Mouse (Mus musculus): Measurements from ENCODE around the gene Epb41l1. TPM values are rescaled to one million over a fixed set of nuclear protein-coding genes. Genes with fewer than 3 reads are reported as not detected.

The Epb41l1 gene
- polyA plus RNA-seq, 1 experiment from 2014 or later: 1.1 TPM

DNA sequence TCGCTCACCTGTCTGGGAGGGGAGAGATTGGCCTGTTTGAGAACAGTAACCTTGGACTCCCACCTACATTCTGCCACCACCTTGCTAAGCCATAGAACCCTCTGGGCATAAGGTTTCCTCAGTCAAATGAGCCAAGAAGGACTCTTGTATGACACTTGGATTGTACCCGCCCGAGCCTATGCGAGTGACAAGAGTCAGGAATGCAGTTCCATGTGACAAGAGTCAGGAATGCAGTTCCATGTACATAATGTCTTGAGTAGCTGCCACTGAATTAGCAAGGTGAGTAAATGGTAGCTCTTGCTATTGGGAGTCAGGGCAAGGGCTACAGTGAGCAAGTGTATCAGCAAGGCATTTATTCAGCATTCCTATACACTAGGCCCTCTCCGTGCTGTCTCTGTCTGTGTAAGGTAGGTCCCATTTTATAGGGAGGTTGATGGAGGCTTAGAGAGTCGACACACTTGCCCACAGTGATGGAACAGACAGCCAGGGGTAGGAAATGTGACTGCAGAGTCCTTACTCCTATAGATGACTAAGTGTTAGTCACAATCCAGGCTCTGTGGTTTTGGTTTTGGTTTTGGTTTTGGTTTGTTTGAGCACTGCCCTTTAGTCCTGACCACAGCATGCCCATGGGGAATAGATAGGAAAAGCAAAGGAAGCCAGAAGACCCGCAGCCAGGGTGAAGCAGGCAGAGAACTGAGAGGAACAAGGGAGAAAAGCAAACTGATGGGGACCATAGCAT is 118.3 kb downstream of the Epb41l1 start:
- no peaks in the 10 kb centered on the region for H3K36me3 ChIP-seq (replicated peaks)
- no peaks in the 10 kb centered on the region for H3K9me3 ChIP-seq
- no peak overlapping the region for H3K27ac ChIP-seq
- no peaks in the 10 kb centered on the region for H3K27me3 ChIP-seq (ENCODE audit: poor library complexity, severe bottlenecking)
- WGBS: 86% methylated on average over 7 of the region's 7 CpGs
- H3K4me1 ChIP-seq: no peaks in the 10 kb centered on the region
- DNase-seq (ENCODE audit: extremely low spot score, low spot score): no peak
- H3K4me3 ChIP-seq: no peak overlapping the region

DNA sequence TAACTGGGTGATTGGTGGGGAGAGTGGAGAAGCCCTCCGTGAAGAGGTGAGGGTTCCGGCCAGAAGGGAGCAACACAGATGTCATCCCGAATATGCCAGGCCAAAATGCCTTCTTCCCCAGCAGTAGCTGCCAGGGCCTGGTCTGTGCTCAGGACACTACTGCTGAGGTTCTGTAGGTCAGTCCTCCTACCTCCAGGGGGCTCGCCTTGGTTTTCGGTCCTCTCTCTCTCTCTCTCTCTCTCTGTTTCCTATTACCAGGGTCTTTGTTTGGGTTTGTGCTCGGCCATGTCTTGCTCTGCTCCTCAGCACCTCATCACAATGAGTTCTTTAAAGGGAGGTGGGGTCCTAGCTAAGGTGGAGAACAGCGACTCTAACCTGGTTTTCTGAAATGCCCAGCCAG is 120.3 kb downstream of the Epb41l1 start:
- no peak for DNase-seq (ENCODE audit: extremely low spot score, low spot score)
- WGBS: 88% methylated on average over 7 of the region's 7 CpGs
- H3K27ac ChIP-seq: no peak overlapping the region

DNA sequence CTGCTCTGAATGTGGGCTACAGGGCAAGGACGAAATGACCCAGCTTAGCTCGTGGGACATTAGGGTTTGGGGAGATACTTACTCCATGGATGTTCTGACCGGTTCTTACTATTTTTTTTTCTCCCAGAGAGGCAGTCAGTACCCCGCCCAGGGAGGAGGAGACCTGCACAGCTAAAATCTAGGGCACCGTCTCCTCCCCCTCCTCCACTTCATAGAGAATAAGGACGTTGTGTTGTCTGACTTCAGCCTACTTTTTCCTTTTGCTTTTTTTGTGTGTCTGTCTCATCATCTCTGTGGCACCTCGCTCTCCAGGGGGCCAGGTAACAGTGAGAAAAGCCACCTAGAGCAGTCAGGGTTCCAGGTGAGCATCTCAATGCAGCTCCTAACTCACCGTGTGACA is 121.7 kb downstream of the Epb41l1 start:
- Histone ChIP-seq H3K27me3 (ENCODE audit: poor library complexity, severe bottlenecking) (no peaks in the 10 kb centered on the region), H3K4me3 (no peak overlapping the region), H3K4me1 (peaks cover 5% of the 10 kb centered on the region), H3K36me3 (replicated peaks) (no peaks in the 10 kb centered on the region), H3K9me3 (no peaks in the 10 kb centered on the region), H3K27ac (no peak overlapping the region)
- no peak for DNase-seq (ENCODE audit: extremely low spot score, low spot score)
- 81% methylated on average over 8 of the region's 8 CpGs for WGBS

More for the DNA sequence above, 120.3 kb downstream of the Epb41l1 start:
- H3K36me3 ChIP-seq (replicated peaks): no peaks in the 10 kb centered on the region
- H3K27me3 ChIP-seq (ENCODE audit: poor library complexity, severe bottlenecking): no peaks in the 10 kb centered on the region
- H3K4me3 ChIP-seq: no peak overlapping the region
- no peaks in the 10 kb centered on the region for H3K9me3 ChIP-seq
- H3K4me1 ChIP-seq: no peaks in the 10 kb centered on the region

DNA sequence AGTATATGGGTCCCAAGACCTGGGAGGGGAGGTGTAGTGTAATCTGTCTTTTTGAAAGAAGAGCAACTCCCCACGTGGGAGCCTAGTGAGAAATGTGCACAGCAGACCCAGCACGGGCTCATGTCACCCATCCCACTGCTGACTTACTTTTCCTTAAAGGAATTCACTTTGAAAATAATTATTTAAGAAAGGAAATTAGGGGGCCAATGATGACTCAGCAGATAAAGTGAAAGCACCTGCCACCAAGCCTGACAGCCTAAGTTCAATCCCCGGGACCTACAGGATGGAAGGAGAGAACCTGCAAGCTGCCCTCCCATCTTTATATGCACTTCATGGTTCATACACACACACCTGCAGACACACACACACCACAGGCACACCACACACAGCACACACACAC is 123.1 kb downstream of the Epb41l1 start:
- DNase-seq (ENCODE audit: extremely low spot score, low spot score): no peak
- WGBS: 74% methylated on average over 3 of the region's 3 CpGs

DNA sequence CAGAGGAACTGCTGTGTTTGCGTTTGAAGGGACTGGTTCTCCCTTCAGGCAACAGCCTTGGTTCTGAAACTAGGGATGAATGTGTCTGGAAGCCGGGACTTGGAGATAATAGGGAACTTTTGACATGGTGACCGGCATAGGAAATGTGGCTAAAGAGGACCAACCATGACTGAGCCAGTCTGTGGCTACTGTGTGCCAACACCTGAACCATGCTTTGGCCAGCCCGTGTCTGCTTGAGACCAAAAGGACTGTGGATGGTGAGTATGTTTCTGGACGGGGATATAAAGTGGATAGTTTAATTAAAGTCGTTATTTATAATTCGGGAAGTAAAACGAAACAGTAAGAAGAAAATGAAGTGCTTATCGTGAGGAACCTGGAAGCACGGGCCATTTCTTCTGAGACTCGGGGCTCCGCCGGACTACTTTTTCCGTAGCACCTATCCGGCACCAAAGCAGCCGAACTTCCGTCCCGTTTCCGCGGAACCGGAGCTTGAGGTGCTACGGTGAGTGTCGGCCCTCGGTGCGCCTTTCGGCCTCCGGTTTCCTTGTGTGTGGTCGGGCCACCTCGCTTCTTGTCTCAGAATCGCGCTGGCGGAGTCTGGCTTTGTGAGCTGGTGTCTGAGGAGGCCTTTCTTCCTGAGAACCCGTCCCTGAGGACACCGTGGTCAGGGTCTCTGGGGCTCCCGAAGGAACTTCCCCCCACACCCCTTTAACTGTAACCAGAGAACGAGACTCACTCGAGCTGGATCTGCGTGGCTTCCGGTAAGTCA is 126.6 kb downstream of the Epb41l1 start, which contains the start of gene Aar2:
Gene Aar2, plus strand, starts transcription at position 462 of the 769 bp plus-strand sequence.
- WGBS: 6% methylated on average over 39 of the region's 39 CpGs
- H3K4me3 ChIP-seq: peak within 1 kb of the TSS; percentile 77
- H3K27me3 ChIP-seq (ENCODE audit: poor library complexity, severe bottlenecking): no peaks in the 10 kb centered on the region
- DNase-seq (ENCODE audit: extremely low spot score, low spot score): peak; percentile 73
- H3K27ac ChIP-seq: peak within 1 kb of the TSS; percentile 89
- peaks cover 22% of the 10 kb centered on the region for H3K4me1 ChIP-seq
- H3K9me3 ChIP-seq: no peaks in the 10 kb centered on the region
- peaks cover 22% of the 10 kb centered on the region for H3K36me3 ChIP-seq (replicated peaks)

More for the DNA sequence above, 123.1 kb downstream of the Epb41l1 start:
- Histone ChIP-seq H3K4me3 (no peak overlapping the region), H3K4me1 (peaks cover 16% of the 10 kb centered on the region), H3K9me3 (no peaks in the 10 kb centered on the region), H3K27ac (no peak overlapping the region), H3K27me3 (ENCODE audit: poor library complexity, severe bottlenecking) (no peaks in the 10 kb centered on the region), H3K36me3 (replicated peaks) (no peaks in the 10 kb centered on the region)

DNA sequence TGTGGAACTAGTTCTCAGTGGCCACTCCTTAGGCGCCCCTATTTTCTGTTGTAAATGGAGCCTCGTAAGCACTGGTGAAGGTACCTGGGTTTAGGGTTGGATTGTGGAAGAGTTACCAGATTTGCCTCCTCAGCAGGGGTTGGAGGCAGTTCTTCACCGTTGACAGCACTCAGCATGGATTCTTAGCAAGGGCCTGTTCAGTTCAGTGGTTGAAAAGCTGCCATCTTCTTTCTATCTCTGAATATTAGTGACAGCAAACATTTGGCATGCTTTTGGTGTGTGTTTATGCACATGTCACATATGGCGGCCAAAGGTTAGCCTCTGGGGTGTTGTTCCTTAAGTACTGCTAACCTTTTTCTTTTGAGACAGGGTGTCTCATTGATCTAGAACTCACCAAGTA is 131.7 kb downstream of the Epb41l1 start:
- Histone ChIP-seq H3K36me3 (replicated peaks) (peaks cover 69% of the 10 kb centered on the region), H3K9me3 (no peaks in the 10 kb centered on the region), H3K4me3 (no peak overlapping the region), H3K27ac (no peak overlapping the region), H3K4me1 (peaks cover 17% of the 10 kb centered on the region), H3K27me3 (ENCODE audit: poor library complexity, severe bottlenecking) (no peaks in the 10 kb centered on the region)
- 87% methylated on average over 4 of the region's 4 CpGs for WGBS
- DNase-seq (ENCODE audit: extremely low spot score, low spot score): no peak

DNA sequence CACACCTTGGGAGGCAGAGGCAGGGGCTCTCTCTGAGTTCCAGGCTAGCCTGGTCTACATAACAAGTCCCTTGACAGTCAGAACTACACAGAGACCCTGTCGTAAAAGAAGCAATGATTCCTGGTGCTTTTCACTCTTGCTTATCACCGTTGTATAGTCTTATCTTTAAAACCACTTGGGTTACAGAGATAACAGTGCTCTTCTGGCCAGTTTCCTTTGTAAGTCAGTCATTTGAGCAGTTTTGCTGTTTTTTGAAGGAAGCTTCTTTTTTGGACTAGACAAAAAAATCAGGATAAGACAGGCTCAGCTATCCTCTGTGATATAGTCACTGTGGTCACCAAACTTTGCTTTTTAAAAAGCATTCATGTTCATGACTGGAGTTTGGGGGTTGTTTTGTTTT is 141.1 kb downstream of the Epb41l1 start:
- H3K36me3 ChIP-seq (replicated peaks): peaks cover 79% of the 10 kb centered on the region
- 91% methylated on average over 2 of the region's 2 CpGs for WGBS
- no peaks in the 10 kb centered on the region for H3K4me1 ChIP-seq

DNA sequence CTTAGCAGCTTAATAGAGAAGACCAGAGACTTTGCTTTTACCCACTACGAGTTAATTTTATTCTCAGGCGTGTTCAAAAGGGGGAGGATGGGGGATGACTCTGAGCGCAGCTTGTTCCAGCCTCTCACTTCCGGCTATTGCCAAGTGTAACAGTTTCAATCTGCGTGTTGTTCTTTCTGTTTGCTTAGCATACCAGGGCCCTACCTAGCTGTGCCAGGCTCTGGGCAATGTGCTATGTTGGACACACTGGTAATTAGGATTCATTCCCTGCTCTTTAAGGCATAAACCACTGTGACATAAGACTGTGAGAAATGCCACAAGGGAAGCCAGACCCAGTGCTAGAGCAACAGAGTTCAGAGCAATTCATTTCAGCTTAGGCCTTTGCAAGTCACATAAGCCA is 142.8 kb downstream of the Epb41l1 start:
- Histone ChIP-seq H3K27ac (no peak overlapping the region), H3K9me3 (no peaks in the 10 kb centered on the region), H3K27me3 (ENCODE audit: poor library complexity, severe bottlenecking) (no peaks in the 10 kb centered on the region), H3K4me3 (no peak overlapping the region), H3K36me3 (replicated peaks) (peaks cover 79% of the 10 kb centered on the region), H3K4me1 (no peaks in the 10 kb centered on the region)
- DNase-seq (ENCODE audit: extremely low spot score, low spot score): no peak
- 92% methylated on average over 5 of the region's 5 CpGs for WGBS

More for the DNA sequence above, 141.1 kb downstream of the Epb41l1 start:
- H3K4me3 ChIP-seq: no peak overlapping the region
- no peaks in the 10 kb centered on the region for H3K9me3 ChIP-seq
- DNase-seq (ENCODE audit: extremely low spot score, low spot score): no peak
- no peak overlapping the region for H3K27ac ChIP-seq
- H3K27me3 ChIP-seq (ENCODE audit: poor library complexity, severe bottlenecking): no peaks in the 10 kb centered on the region

DNA sequence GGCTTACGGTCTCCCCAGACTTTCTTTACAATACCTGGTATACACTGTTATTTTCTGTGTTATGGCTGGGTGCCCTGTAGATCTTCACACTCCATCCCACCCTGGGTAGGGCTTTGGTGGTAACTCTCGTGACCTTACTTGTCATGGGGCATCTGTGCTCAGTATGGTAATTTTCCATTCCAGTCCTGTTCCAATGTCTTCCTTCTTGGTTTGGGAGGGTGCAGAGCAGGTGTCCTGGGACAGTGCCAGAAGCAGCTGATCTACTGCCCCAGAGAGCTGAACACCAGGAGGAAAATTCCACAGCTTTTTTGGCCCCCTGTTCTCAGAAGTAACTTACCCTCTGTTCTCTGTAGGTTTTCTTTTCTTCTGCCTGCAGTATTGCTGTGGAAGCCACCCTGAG is 145.8 kb downstream of the Epb41l1 start:
- no peak overlapping the region for H3K4me3 ChIP-seq
- H3K9me3 ChIP-seq: no peaks in the 10 kb centered on the region
- H3K27me3 ChIP-seq (ENCODE audit: poor library complexity, severe bottlenecking): no peaks in the 10 kb centered on the region
- no peak for DNase-seq (ENCODE audit: extremely low spot score, low spot score)
- peaks cover 63% of the 10 kb centered on the region for H3K36me3 ChIP-seq (replicated peaks)
- no peaks in the 10 kb centered on the region for H3K4me1 ChIP-seq
- H3K27ac ChIP-seq: no peak overlapping the region
- WGBS: 94% methylated on average over 2 of the region's 2 CpGs

DNA sequence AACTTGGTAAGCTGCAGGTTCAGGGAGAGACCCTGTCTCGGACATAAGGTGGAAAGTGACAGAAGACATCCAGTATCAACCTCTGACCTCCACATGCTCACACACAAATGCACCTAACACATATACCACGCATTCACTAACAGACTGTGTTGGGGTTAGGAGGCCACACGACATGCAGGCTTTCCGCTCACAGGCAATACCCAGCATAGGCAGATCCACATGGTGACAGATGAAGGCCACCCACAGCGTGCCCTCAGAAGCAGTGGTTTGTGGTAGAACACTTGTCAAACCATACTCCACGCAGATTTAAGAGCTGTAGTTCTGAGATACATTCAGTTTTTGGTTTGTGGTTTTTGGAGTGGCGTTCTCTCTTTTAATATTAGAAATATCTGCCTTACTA is 147.9 kb downstream of the Epb41l1 start:
- H3K9me3 ChIP-seq: no peaks in the 10 kb centered on the region
- H3K36me3 ChIP-seq (replicated peaks): peaks cover 55% of the 10 kb centered on the region
- no peak for DNase-seq (ENCODE audit: extremely low spot score, low spot score)
- no peaks in the 10 kb centered on the region for H3K4me1 ChIP-seq
- H3K27me3 ChIP-seq (ENCODE audit: poor library complexity, severe bottlenecking): no peaks in the 10 kb centered on the region
- H3K27ac ChIP-seq: no peak overlapping the region
- no peak overlapping the region for H3K4me3 ChIP-seq
- 92% methylated on average over 7 of the region's 7 CpGs for WGBS

DNA sequence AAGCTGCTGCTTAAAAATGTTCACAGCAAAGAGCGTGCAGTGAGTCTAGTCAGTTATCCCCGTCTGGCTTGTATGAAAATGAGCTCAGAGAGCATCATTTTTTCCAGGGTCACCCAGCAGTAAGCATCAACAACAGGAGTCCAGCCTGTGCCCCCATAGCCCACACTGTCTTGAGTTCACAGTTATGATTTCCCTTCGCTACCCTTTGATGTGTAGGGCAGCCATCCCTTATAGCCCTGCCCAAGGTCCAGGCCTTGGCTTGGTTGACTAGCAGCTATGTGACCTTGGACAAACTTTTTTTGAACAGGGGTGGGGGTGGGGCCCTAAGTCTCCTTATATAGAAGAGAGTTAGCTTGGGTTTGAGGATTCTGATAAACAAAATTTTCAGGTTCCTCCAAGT is 148.6 kb downstream of the Epb41l1 start:
- peaks cover 50% of the 10 kb centered on the region for H3K36me3 ChIP-seq (replicated peaks)
- H3K27me3 ChIP-seq (ENCODE audit: poor library complexity, severe bottlenecking): no peaks in the 10 kb centered on the region
- H3K9me3 ChIP-seq: no peaks in the 10 kb centered on the region
- H3K27ac ChIP-seq: no peak overlapping the region
- no peaks in the 10 kb centered on the region for H3K4me1 ChIP-seq
- H3K4me3 ChIP-seq: no peak overlapping the region
- DNase-seq (ENCODE audit: extremely low spot score, low spot score): no peak
- 92% methylated on average over 3 of the region's 3 CpGs for WGBS

DNA sequence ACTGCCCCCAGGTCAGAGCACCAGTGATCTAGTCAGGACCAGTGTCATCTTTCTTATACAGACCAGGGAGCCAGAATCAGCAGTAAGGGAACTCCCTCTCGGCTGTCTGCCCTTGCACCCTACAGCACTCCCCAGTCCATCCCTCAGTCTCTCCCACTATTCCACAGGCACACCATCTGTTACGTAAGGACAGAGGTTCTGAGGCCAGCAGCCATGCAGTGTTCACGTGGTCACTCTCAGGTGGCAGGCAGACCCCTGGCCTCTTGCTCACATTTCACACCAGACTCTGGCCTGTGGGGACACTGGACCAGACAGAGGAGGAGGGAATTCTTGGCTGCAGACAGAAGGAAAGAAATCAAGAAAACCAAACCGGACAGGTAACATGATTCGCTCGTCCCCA is 150.8 kb downstream of the Epb41l1 start:
- no peaks in the 10 kb centered on the region for H3K4me1 ChIP-seq
- H3K4me3 ChIP-seq: no peak overlapping the region
- no peak overlapping the region for H3K27ac ChIP-seq
- peaks cover 33% of the 10 kb centered on the region for H3K36me3 ChIP-seq (replicated peaks)
- no peak for DNase-seq (ENCODE audit: extremely low spot score, low spot score)
- WGBS: 90% methylated on average over 6 of the region's 6 CpGs
- no peaks in the 10 kb centered on the region for H3K9me3 ChIP-seq
- H3K27me3 ChIP-seq (ENCODE audit: poor library complexity, severe bottlenecking): no peaks in the 10 kb centered on the region

Measured in forebrain, embryonic 10.5 days (tissue).